Mouse (Mus musculus): ENCODE data around the gene Lpgat1. TPM values are rescaled to one million over a fixed set of nuclear protein-coding genes. Genes with fewer than 3 reads are reported as not detected.

The Lpgat1 gene
- polyA plus RNA-seq, 1 experiment from 2014 or later, result 8.8 TPM

DNA sequence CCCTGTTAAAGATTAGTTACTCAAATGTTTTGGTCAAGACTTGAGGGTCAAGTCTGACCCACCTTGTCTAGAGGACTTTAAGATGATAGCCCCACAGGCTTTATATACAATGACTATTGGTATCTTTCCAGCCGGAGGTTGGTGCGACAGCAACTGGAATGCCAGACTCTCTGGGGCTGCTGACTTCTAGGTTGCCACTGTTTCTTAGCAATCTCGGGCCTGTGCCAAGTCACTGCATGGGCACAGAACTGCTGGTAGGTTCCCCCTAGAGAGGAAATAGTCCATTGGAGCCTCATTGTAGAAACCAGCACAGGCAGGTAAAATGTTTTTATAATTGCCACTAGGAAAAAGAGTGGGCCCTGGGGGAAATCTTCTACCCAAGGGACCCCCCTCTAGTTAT is 3.8 kb upstream of the Lpgat1 start:
- DNase-seq (no peak), ATAC-seq (ENCODE audit: low read depth) (no peak)
- H3K27me3 ChIP-seq, result peaks cover 40% of the 10 kb centered on the region
- 68% methylated on average over 3 of the region's 3 CpGs for WGBS (ENCODE audit: insufficient replicate concordance)
- no peaks in the 10 kb centered on the region for H3K9me3 ChIP-seq (replicated peaks)
- no peaks in the 10 kb centered on the region for H3K36me3 ChIP-seq
- no peak overlapping the region for H3K27ac ChIP-seq
- H3K4me1 ChIP-seq (replicated peaks), result no peaks in the 10 kb centered on the region
- H3K4me3 ChIP-seq (replicated peaks), result no peak overlapping the region
- H3K4me2 ChIP-seq, result no peak overlapping the region
- H3K9ac ChIP-seq, result no peak overlapping the region

DNA sequence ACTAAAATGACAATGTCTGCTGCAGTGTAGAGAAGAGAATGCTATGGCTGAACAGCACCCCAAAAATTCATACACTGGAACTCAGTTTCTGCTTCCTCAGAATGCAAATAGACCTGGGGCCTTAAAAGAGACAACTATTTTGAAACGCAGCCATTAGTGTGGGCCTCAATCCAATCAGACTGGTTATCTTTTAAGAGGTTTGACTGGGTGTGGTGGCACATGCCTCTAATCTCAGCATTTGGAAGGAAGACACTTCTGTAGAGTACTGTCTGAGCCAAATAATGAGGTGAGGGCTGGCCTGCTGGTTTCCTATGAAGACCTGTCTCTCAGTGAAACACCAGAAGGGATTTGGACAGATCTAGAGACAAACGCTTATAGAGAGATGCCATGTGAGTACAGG is 2.5 kb upstream of the Lpgat1 start:
- 37% methylated on average over 2 of the region's 2 CpGs for WGBS (ENCODE audit: insufficient replicate concordance)
- Histone ChIP-seq H3K4me2 (no peak overlapping the region), H3K27ac (no peak overlapping the region), H3K9ac (no peak overlapping the region), H3K4me3 (replicated peaks) (no peak overlapping the region), H3K9me3 (replicated peaks) (no peaks in the 10 kb centered on the region), H3K36me3 (no peaks in the 10 kb centered on the region), H3K4me1 (replicated peaks) (no peaks in the 10 kb centered on the region), H3K27me3 (peaks cover 52% of the 10 kb centered on the region)
- DNase-seq (no peak), ATAC-seq (ENCODE audit: low read depth) (no peak)

DNA sequence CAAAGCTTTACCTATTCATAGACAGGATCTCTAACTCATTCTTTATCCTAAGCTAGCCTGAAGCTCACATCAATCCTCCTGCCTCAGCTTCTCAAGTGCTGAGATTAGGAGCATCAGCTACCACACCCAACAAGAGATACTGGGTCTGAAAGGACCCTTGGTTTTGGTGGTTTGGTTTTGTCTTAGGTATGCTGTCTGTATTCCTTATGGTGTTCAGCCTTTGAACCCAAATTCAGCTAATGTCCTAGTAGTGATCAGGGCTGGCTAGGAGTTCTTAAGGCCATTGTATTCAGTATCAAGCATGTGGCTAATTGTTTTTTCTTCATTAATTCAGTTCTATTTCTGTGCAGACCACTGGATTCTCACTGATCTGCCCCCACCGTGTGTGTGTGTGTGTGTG is 493 bp upstream of the Lpgat1 start:
- Histone ChIP-seq H3K4me1 (replicated peaks) (no peaks in the 10 kb centered on the region), H3K36me3 (no peaks in the 10 kb centered on the region), H3K4me3 (replicated peaks) (peak overlapping the region; percentile 69), H3K27me3 (peaks cover 65% of the 10 kb centered on the region), H3K9me3 (replicated peaks) (no peaks in the 10 kb centered on the region), H3K4me2 (peak overlapping the region; percentile 74), H3K9ac (peak overlapping the region; percentile 70; the same call in 1 of the 2 replicates), H3K27ac (no peak overlapping the region)
- DNase-seq (no peak), ATAC-seq (ENCODE audit: low read depth) (no peak)
- whole genome bisulfite sequencing (ENCODE audit: insufficient replicate concordance), result 0% methylated on average over 1 of the region's 1 CpGs

DNA sequence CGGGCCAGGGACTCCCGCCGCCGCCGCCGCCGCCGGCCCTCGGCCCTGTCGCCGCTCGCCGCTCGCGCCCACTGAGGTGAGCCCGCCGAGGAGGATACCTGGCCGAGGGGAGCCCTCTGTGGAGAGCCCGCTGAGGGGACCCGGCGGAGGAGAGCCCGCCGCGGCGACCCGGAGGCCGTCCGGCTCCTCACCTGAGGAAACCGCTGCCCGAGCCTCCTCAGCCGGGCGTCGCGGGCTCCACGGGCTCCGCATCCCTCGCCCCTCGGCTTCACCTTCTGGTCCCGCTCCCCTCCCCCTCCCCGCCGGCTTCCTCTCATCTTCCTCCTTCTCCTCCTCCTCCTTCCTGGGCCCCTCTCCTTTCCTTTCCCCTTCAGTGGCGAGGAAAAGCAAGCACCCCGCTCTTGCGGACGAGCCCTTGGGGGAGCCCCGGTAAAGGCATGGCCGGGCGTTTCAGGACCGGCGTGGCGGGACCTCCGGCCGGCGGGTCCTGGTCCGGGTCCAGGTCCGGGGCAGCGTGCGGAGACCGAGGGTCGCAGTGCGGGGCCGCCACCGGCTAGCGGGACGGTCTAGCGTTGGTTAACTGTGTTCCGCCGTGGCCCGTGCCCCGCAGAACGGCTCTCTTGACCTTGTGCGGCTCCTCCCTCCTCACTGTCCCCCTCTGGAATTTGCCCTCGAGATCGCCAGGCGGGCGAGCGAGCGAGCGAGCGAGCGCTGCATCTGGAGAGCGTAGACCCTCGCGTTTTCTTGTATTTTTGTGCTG is 1.1 kb downstream of the Lpgat1 start:
- no peaks in the 10 kb centered on the region for H3K4me1 ChIP-seq (replicated peaks)
- peaks cover 65% of the 10 kb centered on the region for H3K27me3 ChIP-seq
- ATAC-seq (ENCODE audit: low read depth), result peak; percentile 22; the same call in 1 of the 2 replicates

DNA sequence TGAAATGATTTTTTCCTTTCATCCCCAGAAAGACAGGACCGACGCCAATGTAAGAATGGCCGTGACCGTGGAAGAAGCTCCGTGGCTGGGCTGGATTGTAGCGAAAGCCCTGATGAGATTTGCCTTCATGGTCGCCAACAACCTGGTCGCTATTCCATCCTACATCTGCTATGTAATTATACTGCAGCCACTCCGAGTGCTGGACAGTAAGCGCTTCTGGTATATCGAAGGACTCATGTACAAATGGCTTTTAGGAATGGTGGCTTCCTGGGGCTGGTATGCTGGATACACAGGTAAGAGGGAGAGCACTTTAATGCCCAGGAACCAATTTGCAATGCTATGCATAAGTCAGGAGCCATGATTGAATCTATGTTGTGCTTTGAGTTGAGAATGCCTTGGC is 1.7 kb downstream of the Lpgat1 start:
- peak overlapping the region; percentile 69 for H3K4me3 ChIP-seq (replicated peaks)
- 30% methylated on average over 11 of the region's 11 CpGs for WGBS (ENCODE audit: insufficient replicate concordance)

More for the DNA sequence above, 1.1 kb downstream of the Lpgat1 start:
- no peak for DNase-seq
- under 1% methylated on average over 83 of the region's 84 CpGs for WGBS (ENCODE audit: insufficient replicate concordance)
- 0 out of 2 replicates have a peak, but pooled peaks cover 4% of the 10 kb centered on the region for H3K36me3 ChIP-seq
- H3K9me3 ChIP-seq (replicated peaks), result no peaks in the 10 kb centered on the region
- H3K9ac ChIP-seq, result peak overlapping the region; percentile 70
- H3K4me3 ChIP-seq (replicated peaks), result peak overlapping the region; percentile 69
- H3K27ac ChIP-seq, result peak overlapping the region; percentile 66
- H3K4me2 ChIP-seq, result peak overlapping the region; percentile 74

DNA sequence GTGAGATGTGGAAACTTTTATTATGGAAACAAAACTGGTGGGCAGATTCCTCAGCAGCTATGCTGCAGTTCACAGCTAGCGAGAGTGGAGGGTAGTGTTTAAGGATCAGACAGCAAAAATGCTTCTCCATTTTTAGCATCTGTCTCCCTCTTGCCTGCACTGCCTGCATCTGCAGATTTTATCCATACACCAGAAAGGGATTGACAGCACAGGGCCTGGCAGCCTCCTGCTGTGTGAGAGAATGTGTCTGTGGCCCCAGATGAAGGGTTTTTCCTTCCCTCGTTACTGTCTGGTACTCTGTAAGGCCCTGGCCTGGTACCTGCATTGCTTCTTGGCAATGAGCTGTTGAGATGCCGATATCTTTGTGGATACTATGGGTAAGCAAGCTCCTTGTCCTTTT is 2.8 kb downstream of the Lpgat1 start:
- Histone ChIP-seq H3K4me3 (replicated peaks) (no peak overlapping the region), H3K4me2 (0 out of 2 replicates have a peak overlapping the region, but pooled peaks have one; percentile 0), H3K27me3 (peaks cover 58% of the 10 kb centered on the region), H3K27ac (no peak overlapping the region), H3K9me3 (replicated peaks) (no peaks in the 10 kb centered on the region), H3K9ac (no peak overlapping the region), H3K4me1 (replicated peaks) (0 out of 2 replicates have a peak, but pooled peaks cover 3% of the 10 kb centered on the region), H3K36me3 (0 out of 2 replicates have a peak, but pooled peaks cover 5% of the 10 kb centered on the region)
- WGBS (ENCODE audit: insufficient replicate concordance), result 61% methylated on average over 3 of the region's 3 CpGs
- ATAC-seq (ENCODE audit: low read depth) (no peak), DNase-seq (no peak)

More for the DNA sequence above, 1.7 kb downstream of the Lpgat1 start:
- 0 out of 2 replicates have a peak, but pooled peaks cover 5% of the 10 kb centered on the region for H3K36me3 ChIP-seq
- H3K27me3 ChIP-seq, result peaks cover 65% of the 10 kb centered on the region
- ATAC-seq (ENCODE audit: low read depth) (no peak), DNase-seq (no peak)
- 0 out of 2 replicates have a peak, but pooled peaks cover 2% of the 10 kb centered on the region for H3K4me1 ChIP-seq (replicated peaks)
- no peaks in the 10 kb centered on the region for H3K9me3 ChIP-seq (replicated peaks)
- H3K9ac ChIP-seq, result peak overlapping the region; percentile 70; the same call in 1 of the 2 replicates
- peak overlapping the region; percentile 74 for H3K4me2 ChIP-seq
- no peak overlapping the region for H3K27ac ChIP-seq

DNA sequence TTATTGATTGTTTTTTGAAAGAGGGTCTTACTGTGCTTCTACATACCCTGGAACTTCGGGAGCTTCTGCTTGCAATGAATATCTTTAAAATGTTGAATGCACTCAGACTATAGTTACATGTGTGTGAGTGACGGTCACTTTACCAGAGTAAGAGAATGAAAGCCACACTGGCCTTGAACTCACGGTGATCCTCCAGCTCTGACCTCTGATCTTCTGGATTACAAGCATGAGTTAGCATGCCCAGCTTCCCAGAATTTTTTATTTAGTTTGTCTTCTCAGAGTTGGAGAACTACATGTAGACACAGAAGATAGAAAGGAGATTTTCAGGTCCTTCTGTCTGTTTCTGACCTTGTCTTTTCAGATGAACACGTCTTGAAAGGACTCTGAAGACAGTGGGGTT is 5.1 kb downstream of the Lpgat1 start:
- Histone ChIP-seq H3K4me3 (replicated peaks) (no peak overlapping the region), H3K27me3 (peaks cover 37% of the 10 kb centered on the region), H3K4me1 (replicated peaks) (0 out of 2 replicates have a peak, but pooled peaks cover 3% of the 10 kb centered on the region), H3K27ac (no peak overlapping the region), H3K9ac (no peak overlapping the region), H3K9me3 (replicated peaks) (no peaks in the 10 kb centered on the region), H3K4me2 (no peak overlapping the region), H3K36me3 (0 out of 2 replicates have a peak, but pooled peaks cover 5% of the 10 kb centered on the region)
- ATAC-seq (ENCODE audit: low read depth) (no peak), DNase-seq (no peak)
- WGBS (ENCODE audit: insufficient replicate concordance), result 62% methylated on average over 4 of the region's 4 CpGs

DNA sequence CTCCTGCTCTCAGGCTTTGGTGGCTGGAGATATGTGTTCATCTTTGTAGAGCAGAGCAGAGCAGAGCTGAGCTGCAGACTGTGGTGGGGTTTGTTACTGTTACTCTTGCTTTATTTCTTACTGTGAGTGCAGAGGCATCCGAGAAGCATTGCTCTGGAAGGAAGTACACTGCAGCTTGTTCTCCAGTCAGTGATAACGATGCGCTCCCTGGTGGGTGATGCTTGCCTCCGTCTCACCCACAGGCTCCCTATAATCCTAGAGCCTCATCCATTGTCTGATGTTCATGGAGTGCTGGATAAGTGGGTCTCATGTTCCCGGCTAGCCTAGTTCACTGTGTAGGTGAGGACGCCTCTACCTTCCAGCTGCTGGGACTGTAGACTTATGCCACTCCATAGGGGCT is 6.0 kb downstream of the Lpgat1 start:
- 0 out of 2 replicates have a peak, but pooled peaks cover 5% of the 10 kb centered on the region for H3K36me3 ChIP-seq
- DNase-seq (no peak), ATAC-seq (ENCODE audit: low read depth) (no peak)
- no peak overlapping the region for H3K9ac ChIP-seq
- 0 out of 2 replicates have a peak, but pooled peaks cover 3% of the 10 kb centered on the region for H3K4me1 ChIP-seq (replicated peaks)
- peaks cover 27% of the 10 kb centered on the region for H3K27me3 ChIP-seq
- 66% methylated on average over 6 of the region's 6 CpGs for WGBS (ENCODE audit: insufficient replicate concordance)
- H3K9me3 ChIP-seq (replicated peaks), result no peaks in the 10 kb centered on the region
- no peak overlapping the region for H3K27ac ChIP-seq
- H3K4me3 ChIP-seq (replicated peaks), result no peak overlapping the region
- H3K4me2 ChIP-seq, result no peak overlapping the region

DNA sequence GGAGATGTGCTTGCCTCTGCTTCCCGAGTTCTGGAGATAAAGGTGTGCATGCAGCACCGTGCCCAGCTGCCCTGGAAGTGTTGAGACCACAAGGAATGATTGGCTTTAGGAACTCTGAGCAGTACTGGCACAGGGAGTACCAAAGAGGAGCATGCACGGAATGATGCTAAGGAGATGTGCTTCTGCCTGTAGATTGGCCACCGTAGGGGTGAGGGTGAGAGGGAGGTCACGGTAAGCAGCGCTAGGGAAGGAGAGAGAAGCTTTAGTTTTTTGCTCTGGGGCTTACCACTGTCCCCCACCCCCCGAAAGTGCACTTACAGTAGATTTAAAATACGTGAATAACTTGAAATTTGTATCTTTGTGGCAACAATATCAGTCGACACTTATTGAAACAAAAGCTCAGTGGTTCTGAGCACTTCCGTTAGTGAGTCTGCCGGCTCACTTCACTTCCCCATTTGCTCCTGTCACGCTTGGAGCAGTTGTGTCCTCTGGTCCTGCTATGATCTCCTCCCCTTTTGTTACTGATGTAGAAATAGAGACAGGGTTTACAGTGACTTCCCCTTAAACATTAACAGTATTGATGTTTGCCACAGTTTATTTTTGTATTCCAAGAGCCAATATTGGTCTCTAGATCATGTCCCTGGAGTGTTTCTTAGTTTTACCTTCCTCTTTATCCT is 6.9 kb downstream of the Lpgat1 start:
- Histone ChIP-seq H3K36me3 (0 out of 2 replicates have a peak, but pooled peaks cover 5% of the 10 kb centered on the region), H3K4me2 (0 out of 2 replicates have a peak overlapping the region, but pooled peaks have one; percentile 19), H3K4me3 (replicated peaks) (no peak overlapping the region), H3K9ac (no peak overlapping the region), H3K9me3 (replicated peaks) (no peaks in the 10 kb centered on the region), H3K27me3 (peaks cover 19% of the 10 kb centered on the region), H3K27ac (no peak overlapping the region), H3K4me1 (replicated peaks) (0 out of 2 replicates have a peak, but pooled peaks cover 3% of the 10 kb centered on the region)
- DNase-seq (no peak), ATAC-seq (ENCODE audit: low read depth) (no peak)
- 28% methylated on average over 12 of the region's 12 CpGs for WGBS (ENCODE audit: insufficient replicate concordance)

DNA sequence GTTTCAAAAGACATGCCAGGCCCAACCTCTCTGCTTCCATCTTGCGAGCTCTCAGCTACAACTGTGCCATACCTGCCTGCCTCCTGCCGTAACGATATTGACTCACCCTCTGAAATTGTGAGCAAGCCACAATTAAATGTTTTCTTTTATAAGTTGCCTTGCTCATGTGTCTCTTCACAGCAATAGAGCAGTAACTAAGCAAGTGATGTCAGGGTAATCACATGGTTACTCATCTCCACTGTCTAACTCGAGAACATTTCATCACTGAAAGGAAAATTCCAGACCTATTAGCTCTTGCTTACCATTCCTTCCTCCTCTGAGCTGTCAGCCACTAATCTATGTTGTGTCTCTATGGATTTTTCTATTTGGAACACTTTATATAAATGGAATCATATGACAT is 15.0 kb downstream of the Lpgat1 start:
- Histone ChIP-seq H3K9me3 (replicated peaks) (no peaks in the 10 kb centered on the region), H3K4me2 (no peak overlapping the region), H3K4me3 (replicated peaks) (no peak overlapping the region), H3K36me3 (no peaks in the 10 kb centered on the region; the same call in 1 of the 2 replicates), H3K27me3 (no peaks in the 10 kb centered on the region), H3K9ac (no peak overlapping the region), H3K4me1 (replicated peaks) (no peaks in the 10 kb centered on the region), H3K27ac (no peak overlapping the region)
- ATAC-seq (ENCODE audit: low read depth), result no peak
- 82% methylated on average over 4 of the region's 4 CpGs for WGBS (ENCODE audit: insufficient replicate concordance)
- DNase-seq, result no peak

DNA sequence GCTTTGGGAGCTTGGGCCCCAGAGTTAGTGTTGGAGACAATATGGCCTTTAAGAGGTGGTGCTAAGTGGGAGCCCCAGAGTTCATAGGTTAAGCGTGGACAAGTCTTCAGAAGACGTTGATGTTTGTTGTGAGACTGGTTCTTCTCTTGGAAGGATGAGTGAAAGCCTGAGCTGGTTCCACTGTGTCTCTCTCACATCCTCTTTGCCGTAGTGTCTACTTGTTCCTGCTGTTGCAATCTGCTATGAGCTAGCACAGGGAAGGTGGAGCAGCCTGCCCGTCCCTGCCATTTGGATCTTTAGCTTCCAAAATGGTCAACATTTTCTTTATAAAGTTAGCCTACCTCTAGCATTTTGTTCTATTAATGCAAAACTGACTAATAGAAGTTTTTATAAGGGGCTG is 16.2 kb downstream of the Lpgat1 start:
- H3K36me3 ChIP-seq, result no peaks in the 10 kb centered on the region; the same call in 1 of the 2 replicates
- H3K27me3 ChIP-seq, result no peaks in the 10 kb centered on the region
- H3K9me3 ChIP-seq (replicated peaks), result no peaks in the 10 kb centered on the region
- DNase-seq (no peak), ATAC-seq (ENCODE audit: low read depth) (no peak)
- H3K4me3 ChIP-seq (replicated peaks), result no peak overlapping the region
- H3K4me2 ChIP-seq, result no peak overlapping the region
- no peak overlapping the region for H3K27ac ChIP-seq
- H3K9ac ChIP-seq, result no peak overlapping the region
- WGBS (ENCODE audit: insufficient replicate concordance), result 78% methylated on average over 4 of the region's 4 CpGs
- peaks cover 7% of the 10 kb centered on the region; the same call in 1 of the 2 replicates for H3K4me1 ChIP-seq (replicated peaks)
